Mouse (Mus musculus) retina, postnatal 1 day (tissue): Measurements from ENCODE around the gene Defa28.
"Not testable (repeated sequence)": the region's sequence is repeated elsewhere in the genome, so short reads cannot be mapped to it uniquely, and the experiment has no call there.

Experiments used
- DNase-seq: peaks from one replicate; pipeline ENCODE4 v3.0.0-alpha.2; 2012

Defa28 gene

DNA sequence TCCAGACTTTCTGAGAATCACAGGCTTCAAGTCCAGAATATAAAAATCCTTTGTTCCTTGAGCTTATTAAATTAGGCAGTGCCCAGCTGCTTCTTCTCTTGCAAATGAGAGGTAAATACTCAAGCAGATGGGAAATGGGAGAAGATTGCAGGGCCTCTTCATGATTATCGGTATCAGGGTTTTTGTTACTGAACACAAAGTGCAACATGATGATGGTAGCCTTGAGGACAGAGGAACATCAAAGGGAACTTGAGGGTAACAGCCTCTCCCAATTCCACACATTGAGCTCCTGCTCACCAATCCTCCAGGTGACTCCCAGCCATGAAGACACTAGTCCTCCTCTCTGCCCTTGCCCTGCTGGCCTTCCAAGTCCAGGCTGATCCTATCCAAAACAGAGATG, at the start of gene Defa28:
Gene Defa28, plus strand, starts transcription at position 301 of the 400 bp plus-strand sequence.
- DNase-seq: not testable (repeated sequence)

DNA sequence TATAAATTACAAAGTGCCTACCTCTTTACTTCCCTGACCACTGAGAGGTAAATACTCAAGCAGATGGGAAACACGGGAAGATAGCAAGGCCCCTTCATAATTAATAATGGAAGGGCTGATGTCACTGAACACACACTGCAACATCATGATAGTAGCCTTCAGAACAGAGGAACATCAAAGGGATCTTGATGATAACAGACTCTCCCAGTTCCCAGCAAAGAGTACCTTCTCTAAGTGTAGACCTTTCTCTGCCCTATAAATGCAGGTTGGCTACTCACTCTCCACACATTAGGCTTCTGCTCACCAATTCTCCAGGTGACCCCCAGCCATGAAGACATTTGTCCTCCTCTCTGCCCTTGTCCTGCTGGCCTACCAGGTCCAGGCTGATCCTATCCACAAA, 17.7 kb upstream of the Defa28 start, which contains the start of gene Defa37:
Gene Defa37, plus strand, starts transcription at position 301 of the 400 bp plus-strand sequence.
- DNase-seq: not testable (repeated sequence)

DNA sequence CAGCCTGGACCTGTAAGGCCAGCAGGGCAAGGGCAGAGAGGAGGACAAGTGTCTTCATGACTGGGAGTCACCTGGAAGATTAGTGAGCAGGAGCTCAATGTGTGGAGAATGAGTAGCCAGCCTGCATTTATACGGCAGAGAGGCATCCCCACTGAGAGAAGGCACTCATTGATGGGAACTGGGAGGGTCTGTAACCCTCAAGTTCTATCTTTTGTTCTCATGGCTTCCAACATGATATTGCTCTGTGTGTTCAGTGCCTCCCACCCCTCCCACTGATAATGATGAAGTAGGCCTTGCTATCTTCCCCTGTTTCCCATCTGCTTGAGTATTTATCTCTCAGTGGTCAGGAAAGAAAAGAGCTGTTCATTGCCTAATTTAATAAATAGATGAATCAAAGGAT, 11.6 kb downstream of the Defa28 start, which contains the start of gene Gm7861:
Gene Gm7861, minus strand, starts transcription at position 101 of the 400 bp plus-strand sequence.
- DNase-seq: not testable (repeated sequence)

DNA sequence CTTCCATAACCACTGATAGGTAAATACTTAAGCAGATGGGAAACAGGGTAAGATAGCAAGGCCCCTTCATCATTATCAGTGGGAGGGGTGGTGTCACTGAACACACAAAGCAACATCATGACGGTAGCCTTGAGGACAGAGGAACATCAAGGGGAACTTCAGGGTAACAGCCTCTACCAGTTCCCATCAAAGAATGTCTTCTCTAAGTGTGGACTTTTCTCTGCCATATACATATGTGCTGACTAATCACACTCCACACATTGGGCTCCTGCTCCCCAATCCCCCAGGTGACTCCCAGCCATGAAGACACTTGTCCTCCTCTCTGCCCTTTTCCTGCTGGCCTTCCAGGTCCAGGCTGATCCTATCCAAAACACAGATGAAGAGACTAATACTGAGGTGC, 35.1 kb downstream of the Defa28 start, which contains the start of gene Defa26:
Gene Defa26, plus strand, starts transcription at position 301 of the 400 bp plus-strand sequence.
- DNase-seq: not testable (repeated sequence)
